Mouse (Mus musculus): ENCODE data around the gene Tor1b. TPM values are rescaled to one million over a fixed set of nuclear protein-coding genes. Genes with fewer than 3 reads are reported as not detected.

Tor1b gene
- total RNA-seq, 2 experiments from 2014 or later, result 17.7 to 18.7 TPM

GRCm38 (mm10) chr2:30967352-30968327 lies 14.9 kb downstream of the Tor1b start, which contains the start of gene Tor1a:
Tor1a (minus strand) TSS chr2:30967933.
- intact Hi-C loops (cut with DNase I; ENCODE audit: low total_unique reads), result no loop called here
- DNase-seq, result peak; percentile 89

- intact Hi-C loops (cut with DNase I; ENCODE audit: low total_unique reads), result no loop called here
- peak; percentile 99 for DNase-seq
Measured at GRCm38 (mm10) chr2:30981790-30982513, 29.2 kb downstream of the Tor1b start, which contains the start of the genes BC005624 and Usp20. BC005624 (minus strand) TSS chr2:30982201. Usp20 (plus strand) TSS chr2:30982279.

- intact Hi-C loops (cut with DNase I; ENCODE audit: low total_unique reads), result no loop called here
Measured at GRCm38 (mm10) chr2:30983024-30983423, 30.3 kb downstream of the Tor1b start.

GRCm38 (mm10) chr2:30985111-30986020 lies 32.6 kb downstream of the Tor1b start:
- DNase-seq, result peak; percentile 61
- intact Hi-C loops (cut with DNase I; ENCODE audit: low total_unique reads), result no loop called here

More at GRCm38 (mm10) chr2:30983024-30983423, 30.3 kb downstream of the Tor1b start:
- no peak for DNase-seq

GRCm38 (mm10) chr2:30990221-30990620 lies 37.5 kb downstream of the Tor1b start:
- intact Hi-C loops (cut with DNase I; ENCODE audit: low total_unique reads), result no loop called here
- DNase-seq, result no peak

- intact Hi-C loops (cut with DNase I; ENCODE audit: low total_unique reads), result no loop called here
Measured at GRCm38 (mm10) chr2:30994853-30995252, 42.1 kb downstream of the Tor1b start.

GRCm38 (mm10) chr2:30995432-30995996 lies 42.8 kb downstream of the Tor1b start:
- DNase-seq, result peak; percentile 29
- intact Hi-C loops (cut with DNase I; ENCODE audit: low total_unique reads), result no loop called here

More at GRCm38 (mm10) chr2:30994853-30995252, 42.1 kb downstream of the Tor1b start:
- DNase-seq, result no peak

- no peak for DNase-seq
- intact Hi-C loops (cut with DNase I; ENCODE audit: low total_unique reads), result no loop called here
Measured at GRCm38 (mm10) chr2:30998443-30999260, 45.9 kb downstream of the Tor1b start.

- intact Hi-C loops (cut with DNase I; ENCODE audit: low total_unique reads), result no loop called here
- DNase-seq, result no peak
Measured at GRCm38 (mm10) chr2:31002857-31003256, 50.1 kb downstream of the Tor1b start.

- intact Hi-C loops (cut with DNase I; ENCODE audit: low total_unique reads), result no loop called here
- DNase-seq, result no peak
Measured at GRCm38 (mm10) chr2:31005453-31005852, 52.7 kb downstream of the Tor1b start.

- DNase-seq, result no peak
- intact Hi-C loops (cut with DNase I; ENCODE audit: low total_unique reads), result no loop called here
Measured at GRCm38 (mm10) chr2:31006434-31006833, 53.7 kb downstream of the Tor1b start.

GRCm38 (mm10) chr2:31007208-31007607 lies 54.4 kb downstream of the Tor1b start:
- intact Hi-C loops (cut with DNase I; ENCODE audit: low total_unique reads), result no loop called here
- DNase-seq, result no peak

Other genes starting within 250 kb of the Tor1b start
- under 1 TPM; 0.44 to 0.45 TPM for gene 1700001O22Rik, start 149.3 kb upstream of the Tor1b start, total RNA-seq (2021)
- gene Ntmt1, start 145.1 kb upstream of the Tor1b start, total RNA-seq (2021), result 10 to 100 TPM; 17.0 to 20.8 TPM
- gene Asb6, start 122.6 kb upstream of the Tor1b start, total RNA-seq (2021), result 1 to 10 TPM; 7.0 to 7.5 TPM
- 1 to 10 TPM; 2.0 to 3.5 TPM for gene Prrx2, start 118.0 kb upstream of the Tor1b start, total RNA-seq (2021)
- gene Ptges, start 23.1 kb upstream of the Tor1b start, total RNA-seq (2021), result 1 to 10 TPM; 6.3 to 9.7 TPM
- 10 to 100 TPM; 11.2 to 11.7 TPM for gene Tor1a, start 15.0 kb downstream of the Tor1b start, total RNA-seq (2021)
- gene BC005624, start 29.2 kb downstream of the Tor1b start, total RNA-seq (2021), result 10 to 100 TPM; 16.1 to 17.4 TPM
- 10 to 100 TPM; 11.6 to 13.1 TPM for gene Usp20, start 29.3 kb downstream of the Tor1b start, total RNA-seq (2021)
- 10 to 100 TPM; 16.5 to 21.1 TPM for gene Fnbp1, start 189.0 kb downstream of the Tor1b start, total RNA-seq (2021)
- gene Gpr107, start 199.4 kb downstream of the Tor1b start, total RNA-seq (2021), result 10 to 100 TPM; 24.7 to 25.2 TPM